Mouse (Mus musculus): ENCODE measurements around the gene Trpm7.

Gene Trpm7

GRCm38 (mm10) chr2:126816644-126817347 is 59.2 kb downstream of the Trpm7 start:
- DNase-seq (ENCODE audit: low spot score) = no peak

GRCm38 (mm10) chr2:126815822-126816221 is 60.2 kb downstream of the Trpm7 start:
- no peak for DNase-seq (ENCODE audit: low spot score)

- no peak for DNase-seq (ENCODE audit: low spot score)
Measured at GRCm38 (mm10) chr2:126801980-126802379, 74.0 kb downstream of the Trpm7 start.

- peak; percentile 37 for DNase-seq (ENCODE audit: low spot score)
Measured at GRCm38 (mm10) chr2:126798455-126798854, 77.6 kb downstream of the Trpm7 start.

GRCm38 (mm10) chr2:126795708-126796107 is 80.3 kb downstream of the Trpm7 start:
- no peak for DNase-seq (ENCODE audit: low spot score)

GRCm38 (mm10) chr2:126792611-126793010 is 83.4 kb downstream of the Trpm7 start:
- no peak for DNase-seq (ENCODE audit: low spot score)

GRCm38 (mm10) chr2:126787721-126788342 is 88.2 kb downstream of the Trpm7 start:
- DNase-seq (ENCODE audit: low spot score) = no peak

- no peak for DNase-seq (ENCODE audit: low spot score)
Measured at GRCm38 (mm10) chr2:126783370-126783769, 92.7 kb downstream of the Trpm7 start, which contains the start of gene Usp50. TSS of gene Usp50 (minus strand) at chr2:126783470.

- DNase-seq (ENCODE audit: low spot score) = peak; percentile 57
Measured at GRCm38 (mm10) chr2:126782433-126782832, 93.6 kb downstream of the Trpm7 start.

GRCm38 (mm10) chr2:126781478-126781877 is 94.6 kb downstream of the Trpm7 start:
- DNase-seq (ENCODE audit: low spot score) = no peak

- no peak for DNase-seq (ENCODE audit: low spot score)
Measured at GRCm38 (mm10) chr2:126780286-126780685, 95.7 kb downstream of the Trpm7 start.

- DNase-seq (ENCODE audit: low spot score) = no peak
Measured at GRCm38 (mm10) chr2:126778806-126779205, 97.2 kb downstream of the Trpm7 start.

GRCm38 (mm10) chr2:126776416-126776815 is 99.6 kb downstream of the Trpm7 start:
- DNase-seq (ENCODE audit: low spot score) = no peak

- DNase-seq (ENCODE audit: low spot score) = no peak
Measured at GRCm38 (mm10) chr2:126775951-126776350, 100.1 kb downstream of the Trpm7 start.

GRCm38 (mm10) chr2:126772217-126772616 is 103.8 kb downstream of the Trpm7 start:
- DNase-seq (ENCODE audit: low spot score) = no peak

- DNase-seq (ENCODE audit: low spot score) = no peak
Measured at GRCm38 (mm10) chr2:126769431-126770181, 106.4 kb downstream of the Trpm7 start.

GRCm38 (mm10) chr2:126768194-126768593 is 107.8 kb downstream of the Trpm7 start:
- no peak for DNase-seq (ENCODE audit: low spot score)

- no peak for DNase-seq (ENCODE audit: low spot score)
Measured at GRCm38 (mm10) chr2:126767599-126767998, 108.4 kb downstream of the Trpm7 start.

- DNase-seq (ENCODE audit: low spot score) = peak; percentile 20
Measured at GRCm38 (mm10) chr2:126765867-126766582, 110.0 kb downstream of the Trpm7 start.

- DNase-seq (ENCODE audit: low spot score) = no peak
Measured at GRCm38 (mm10) chr2:126759351-126759750, 116.7 kb downstream of the Trpm7 start.

GRCm38 (mm10) chr2:126755664-126756063 is 120.4 kb downstream of the Trpm7 start:
- no peak for DNase-seq (ENCODE audit: low spot score)

- DNase-seq (ENCODE audit: low spot score) = no peak
Measured at GRCm38 (mm10) chr2:126743389-126743788, 132.6 kb downstream of the Trpm7 start.

Data from MN1 (cell line).